Mouse (Mus musculus) erythroblast, embryonic 14.5 days (primary cell): ENCODE data around the gene Dus3l. TPM values are rescaled to one million over a fixed set of nuclear protein-coding genes. Genes with fewer than 3 reads are reported as not detected.

ENCODE experiments used
- H3K27me3 ChIP-seq: 2 replicates; pipeline ENCODE4 v1.6.1; 2012; ENCODE audit warnings: inconsistent platforms; ENCODE audit not compliant: control insufficient read depth
- H3K36me3 ChIP-seq: 2 replicates; pipeline ENCODE4 v1.6.1; 2012; ENCODE audit warnings: mild to moderate bottlenecking, inconsistent platforms; ENCODE audit not compliant: control insufficient read depth
- H3K4me1 ChIP-seq: 2 replicates; pipeline ENCODE4 v1.6.1; 2012; ENCODE audit warnings: inconsistent platforms; ENCODE audit not compliant: control insufficient read depth
- H3K4me3 ChIP-seq: replicated peaks from 2 replicates; pipeline ENCODE3; 2012; ENCODE audit warnings: moderate library complexity, mild to moderate bottlenecking, inconsistent platforms
- H3K9me3 ChIP-seq: 2 replicates; pipeline ENCODE4 v1.6.1; 2012; ENCODE audit warnings: low read length, inconsistent platforms, mixed read lengths; ENCODE audit not compliant: control insufficient read depth
- GATA1 ChIP-seq: IDR thresholded peaks from 2 replicates; pipeline ENCODE4 v1.6.1; 2012; ENCODE audit warnings: low read length, inconsistent platforms, mixed read lengths
- TAL1 ChIP-seq: IDR thresholded peaks from 3 replicates; pipeline ENCODE4 v1.6.1; 2012; ENCODE audit warnings: low read length, inconsistent platforms, mixed read lengths
- polyA plus RNA-seq: library from polyadenylated mRNA; stranded (reverse); fragments of >175 nt; gene quantifications from 2 replicates; pipeline ENCODE4 v1.2.3, GENCODE M21; 2012

Dus3l gene
- polyA plus RNA-seq, 1 experiment, result 2.7 TPM

- Histone ChIP-seq H3K27me3 (no peaks in the 10 kb centered on the region), H3K4me3 (no peak overlapping the region), H3K36me3 (peaks cover 100% of the 10 kb centered on the region), H3K9me3 (no peaks in the 10 kb centered on the region), H3K4me1 (peaks cover 26% of the 10 kb centered on the region)
- no peak for TF ChIP-seq GATA1
- TF ChIP-seq TAL1, result no peak
Observed at GRCm38 (mm10) chr17:56802065-56802464, 37.5 kb downstream of the Dus3l start.

DNA sequence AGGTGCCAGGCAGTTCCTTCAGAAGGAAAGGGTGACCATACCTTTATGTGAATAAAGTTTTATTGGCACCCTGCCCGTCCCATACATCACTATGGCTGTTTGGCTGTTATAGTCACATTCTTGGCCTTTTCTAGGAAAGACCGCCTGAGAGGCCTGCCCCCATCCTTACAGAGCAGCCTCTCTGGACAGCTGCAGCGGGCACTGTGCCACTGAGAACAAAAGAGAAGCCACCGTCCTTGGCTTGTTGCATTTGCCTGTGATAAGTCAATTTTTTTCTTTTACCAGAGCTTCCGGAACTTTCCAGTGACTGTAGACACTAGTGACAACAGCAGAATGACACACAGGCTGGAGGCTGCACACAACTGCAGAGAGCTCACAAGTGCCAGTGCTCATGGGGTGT, 40.4 kb downstream of the Dus3l start:
- peaks cover 34% of the 10 kb centered on the region for H3K4me1 ChIP-seq
- peaks cover 100% of the 10 kb centered on the region for H3K36me3 ChIP-seq
- TF ChIP-seq TAL1 (no peak), GATA1 (no peak)
- H3K4me3 ChIP-seq, result no peak overlapping the region
- no peaks in the 10 kb centered on the region for H3K27me3 ChIP-seq
- H3K9me3 ChIP-seq, result no peaks in the 10 kb centered on the region

DNA sequence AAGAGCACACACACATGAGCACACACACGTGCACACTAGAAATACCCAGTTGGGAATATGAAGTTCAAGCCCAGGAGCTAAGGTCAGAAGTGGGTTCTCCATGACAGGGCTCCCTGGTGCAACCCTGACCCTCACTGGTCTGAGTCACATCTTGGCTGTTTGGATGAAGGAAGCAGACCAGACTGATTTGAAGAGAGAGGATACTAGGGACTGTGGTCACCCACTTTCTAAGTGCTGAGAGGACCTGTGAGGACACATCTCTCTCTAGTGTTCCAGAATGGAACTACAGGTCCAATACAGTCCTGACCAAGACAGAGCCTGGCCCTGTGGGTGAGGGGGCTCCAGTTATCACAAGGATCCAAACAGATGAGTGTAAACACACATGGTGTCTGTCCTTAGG, 41.2 kb downstream of the Dus3l start:
- Histone ChIP-seq H3K4me3 (no peak overlapping the region), H3K27me3 (no peaks in the 10 kb centered on the region), H3K4me1 (peaks cover 37% of the 10 kb centered on the region), H3K36me3 (peaks cover 100% of the 10 kb centered on the region), H3K9me3 (no peaks in the 10 kb centered on the region)
- TF ChIP-seq GATA1 (no peak), TAL1 (no peak)

DNA sequence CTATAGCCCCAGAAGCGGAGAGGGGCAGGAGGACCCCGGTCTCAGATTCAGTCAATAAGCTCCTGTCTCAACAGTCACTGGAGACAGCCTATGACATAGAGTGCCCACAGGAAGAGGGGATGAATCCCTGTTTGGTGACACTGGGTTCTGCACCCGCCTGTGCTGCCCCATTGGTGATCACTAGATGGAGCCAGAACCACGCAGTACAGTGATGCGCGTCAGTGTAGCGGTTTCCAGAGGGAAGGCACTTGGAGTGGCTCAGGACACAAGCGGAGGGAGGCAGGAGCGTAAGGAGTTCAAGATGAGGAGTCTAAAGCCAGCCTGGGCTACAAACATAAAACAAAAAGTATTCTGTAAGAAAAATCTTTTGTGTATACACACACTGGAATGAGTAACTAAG, 44.0 kb downstream of the Dus3l start:
- Histone ChIP-seq H3K9me3 (no peaks in the 10 kb centered on the region), H3K4me3 (no peak overlapping the region), H3K27me3 (no peaks in the 10 kb centered on the region), H3K4me1 (peaks cover 61% of the 10 kb centered on the region), H3K36me3 (peaks cover 100% of the 10 kb centered on the region)
- TF ChIP-seq TAL1 (no peak), GATA1 (no peak)

DNA sequence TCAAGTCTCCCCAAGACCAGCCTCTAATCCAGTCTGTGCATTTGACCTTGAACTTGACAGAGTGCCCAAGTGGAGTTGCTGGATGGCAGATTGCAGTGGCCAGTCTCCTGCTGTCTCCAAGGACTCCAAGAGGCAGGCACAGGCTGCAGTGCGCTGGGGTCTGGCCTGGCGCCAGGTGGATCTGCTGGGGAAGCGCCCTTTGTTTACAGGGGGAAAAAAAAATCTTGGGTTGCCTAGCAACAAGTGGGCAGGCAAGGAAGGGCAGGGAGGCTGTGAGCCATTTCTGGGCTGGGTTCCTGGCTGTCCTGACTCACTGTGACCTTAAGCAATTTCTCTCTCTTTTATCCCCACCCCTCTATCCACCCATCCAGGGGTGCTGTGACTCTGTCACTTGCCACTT, 45.7 kb downstream of the Dus3l start:
- no peaks in the 10 kb centered on the region for H3K27me3 ChIP-seq
- peaks cover 73% of the 10 kb centered on the region for H3K4me1 ChIP-seq
- peaks cover 95% of the 10 kb centered on the region for H3K36me3 ChIP-seq
- H3K9me3 ChIP-seq, result no peaks in the 10 kb centered on the region
- no peak for TF ChIP-seq TAL1
- no peak for TF ChIP-seq GATA1
- H3K4me3 ChIP-seq, result no peak overlapping the region

GRCm38 (mm10) chr17:56814316-56815056, 49.9 kb downstream of the Dus3l start:
- Histone ChIP-seq H3K4me1 (peaks cover 89% of the 10 kb centered on the region), H3K36me3 (peaks cover 88% of the 10 kb centered on the region), H3K4me3 (no peak overlapping the region), H3K27me3 (no peaks in the 10 kb centered on the region), H3K9me3 (no peaks in the 10 kb centered on the region)
- TF ChIP-seq TAL1 (no peak), GATA1 (no peak)

- peaks cover 89% of the 10 kb centered on the region for H3K4me1 ChIP-seq
- TF ChIP-seq GATA1, result no peak
- TF ChIP-seq TAL1, result no peak
Observed at GRCm38 (mm10) chr17:56815057-56815345, 50.4 kb downstream of the Dus3l start.

DNA sequence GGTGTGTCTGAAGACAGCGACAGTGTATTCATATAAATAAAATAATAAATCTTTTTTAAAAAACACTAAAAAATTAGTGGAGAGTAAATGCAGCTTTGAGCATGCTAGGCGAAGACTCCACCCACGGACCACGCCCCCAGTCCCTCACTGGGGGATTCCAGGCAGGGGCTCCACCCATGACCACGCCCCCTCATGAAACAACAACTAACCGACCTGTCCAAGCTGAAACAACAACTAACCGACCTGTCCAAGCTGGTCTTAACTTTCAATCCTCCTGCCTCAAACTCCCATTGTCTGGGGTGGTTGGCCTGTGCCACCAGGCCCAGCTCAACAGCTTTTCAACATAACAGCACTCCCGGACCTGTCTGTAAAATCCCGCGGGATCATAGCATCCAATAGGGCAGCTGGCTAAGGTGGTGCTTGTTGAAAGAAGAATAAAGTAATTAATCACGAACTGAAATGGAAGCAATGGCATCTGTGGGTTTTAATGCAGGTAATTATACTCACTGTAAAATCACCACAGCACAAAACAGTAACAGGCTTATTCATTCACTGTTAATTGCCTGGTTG, 53.6 kb downstream of the Dus3l start:
- no peak for TF ChIP-seq GATA1
- TF ChIP-seq TAL1, result no peak
- no peaks in the 10 kb centered on the region for H3K27me3 ChIP-seq
- H3K4me1 ChIP-seq, result peaks cover 86% of the 10 kb centered on the region
- H3K36me3 ChIP-seq, result peaks cover 87% of the 10 kb centered on the region
- H3K4me3 ChIP-seq, result peak overlapping the region; percentile 52
- no peaks in the 10 kb centered on the region for H3K9me3 ChIP-seq

More at GRCm38 (mm10) chr17:56815057-56815345, 50.4 kb downstream of the Dus3l start:
- Histone ChIP-seq H3K27me3 (no peaks in the 10 kb centered on the region), H3K4me3 (no peak overlapping the region), H3K36me3 (peaks cover 88% of the 10 kb centered on the region), H3K9me3 (no peaks in the 10 kb centered on the region)

- H3K27me3 ChIP-seq, result no peaks in the 10 kb centered on the region
- no peak overlapping the region for H3K4me3 ChIP-seq
- peaks cover 87% of the 10 kb centered on the region for H3K4me1 ChIP-seq
- peaks cover 89% of the 10 kb centered on the region for H3K36me3 ChIP-seq
- TF ChIP-seq GATA1 (no peak), TAL1 (no peak)
- no peaks in the 10 kb centered on the region for H3K9me3 ChIP-seq
Observed at GRCm38 (mm10) chr17:56819032-56819545, 54.5 kb downstream of the Dus3l start.

Other genes starting within 250 kb of the Dus3l start
- gene Gm20219, start 210.4 kb upstream of the Dus3l start, polyA plus RNA-seq, result 0.04 and 0.10 TPM in 2 replicates
- gene Safb2, start 180.2 kb upstream of the Dus3l start, polyA plus RNA-seq, result 26.3 and 27.6 TPM in 2 replicates
- gene Safb, start 179.9 kb upstream of the Dus3l start, polyA plus RNA-seq, result 27.9 and 29.6 TPM in 2 replicates
- 21.4 and 25.5 TPM in 2 replicates for gene 2410015M20Rik, start 155.0 kb upstream of the Dus3l start, polyA plus RNA-seq
- 810 and 1,011 TPM in 2 replicates for gene Rpl36, start 151.3 kb upstream of the Dus3l start, polyA plus RNA-seq
- gene Lonp1, start 137.9 kb upstream of the Dus3l start, polyA plus RNA-seq, result 6.7 TPM in 2 replicates
- not detected in 2 replicates for gene Catsperd, start 136.6 kb upstream of the Dus3l start, polyA plus RNA-seq
- gene Ranbp3, start 91.5 kb upstream of the Dus3l start, polyA plus RNA-seq, result 16.4 and 17.4 TPM in 2 replicates
- 70.5 and 83.1 TPM in 2 replicates for gene Ndufa11, start 47.0 kb upstream of the Dus3l start, polyA plus RNA-seq
- gene Vmac, start 46.7 kb upstream of the Dus3l start, polyA plus RNA-seq, result 0.22 and 0.55 TPM in 2 replicates
- 1.4 and 2.2 TPM in 2 replicates for gene Nrtn, start 7.2 kb upstream of the Dus3l start, polyA plus RNA-seq
- gene Prr22, start 5.5 kb downstream of the Dus3l start, polyA plus RNA-seq, result 0.66 and 0.78 TPM in 2 replicates
- gene Rfx2, start 66.3 kb downstream of the Dus3l start, polyA plus RNA-seq, result 26.9 and 29.2 TPM in 2 replicates
- not detected in 2 replicates for gene Acsbg2, start 109.7 kb downstream of the Dus3l start, polyA plus RNA-seq
- not detected in 2 replicates for gene 1700061G19Rik, start 110.7 kb downstream of the Dus3l start, polyA plus RNA-seq
- 5.1 and 5.8 TPM in 2 replicates for gene Mllt1, start 170.7 kb downstream of the Dus3l start, polyA plus RNA-seq
- gene Acer1, start 217.4 kb downstream of the Dus3l start, polyA plus RNA-seq, result 0.01 TPM in 1 of 2 replicates, not detected in the other
- 12.3 and 14.6 TPM in 2 replicates for gene Clpp, start 225.5 kb downstream of the Dus3l start, polyA plus RNA-seq
- gene Alkbh7, start 232.6 kb downstream of the Dus3l start, polyA plus RNA-seq, result 2.1 and 2.9 TPM in 2 replicates
- not detected in 2 replicates for gene Pspn, start 235.3 kb downstream of the Dus3l start, polyA plus RNA-seq
- gene Gtf2f1, start 246.5 kb downstream of the Dus3l start, polyA plus RNA-seq, result 31.9 and 32.9 TPM in 2 replicates
- gene Gm17949, start 246.7 kb downstream of the Dus3l start, polyA plus RNA-seq, result not detected in 2 replicates